Mouse (Mus musculus): ENCODE results near the gene Chmp4b. TPM values are rescaled to one million over a fixed set of nuclear protein-coding genes. Genes with fewer than 3 reads are reported as not detected.

Gene Chmp4b
- polyA plus RNA-seq, 1 experiment from 2014 or later: 22.5 TPM

DNA sequence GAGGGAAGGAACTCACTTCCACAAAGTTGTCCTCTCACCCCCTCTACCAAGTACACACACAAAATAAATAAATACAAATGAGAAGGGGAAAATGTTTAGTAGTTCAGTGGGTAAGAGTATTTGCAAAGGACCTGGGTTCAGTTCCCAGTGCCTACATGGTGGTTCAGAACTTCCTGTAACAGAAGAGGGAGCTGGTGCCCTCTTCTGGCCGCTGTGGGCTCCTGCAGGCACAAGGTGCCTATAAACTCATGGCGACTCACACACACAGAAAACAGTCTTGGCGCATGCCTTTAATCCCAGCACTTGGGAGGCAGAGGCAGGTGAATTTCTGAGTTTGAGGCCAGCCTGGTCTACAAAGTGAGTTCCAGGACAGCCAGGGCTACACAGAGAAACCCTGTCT is 13.0 kb upstream of the Chmp4b start:
- H3K4me3 ChIP-seq (ENCODE audit: low read length): no peak overlapping the region
- WGBS: 89% methylated on average over 3 of the region's 3 CpGs
- H3K36me3 ChIP-seq (ENCODE audit: control insufficient read depth, insufficient read depth): peaks cover 17% of the 10 kb centered on the region
- no peak overlapping the region for H3K9ac ChIP-seq (ENCODE audit: low read length)
- H3K4me1 ChIP-seq (ENCODE audit: control insufficient read depth, insufficient read depth, low read length): no peaks in the 10 kb centered on the region
- H3K27me3 ChIP-seq (ENCODE audit: control insufficient read depth, insufficient read depth, low read length): no peaks in the 10 kb centered on the region
- no peak overlapping the region for H3K27ac ChIP-seq (ENCODE audit: low read length)
- no peak for ATAC-seq (replicated peaks; ENCODE audit: extremely low read depth, insufficient read depth, low FRiP score)
- no peak overlapping the region for H3K4me2 ChIP-seq (ENCODE audit: low read depth, low read length)
- peaks cover 4% of the 10 kb centered on the region for H3K9me3 ChIP-seq (replicated peaks; ENCODE audit: control insufficient read depth, low read length)

DNA sequence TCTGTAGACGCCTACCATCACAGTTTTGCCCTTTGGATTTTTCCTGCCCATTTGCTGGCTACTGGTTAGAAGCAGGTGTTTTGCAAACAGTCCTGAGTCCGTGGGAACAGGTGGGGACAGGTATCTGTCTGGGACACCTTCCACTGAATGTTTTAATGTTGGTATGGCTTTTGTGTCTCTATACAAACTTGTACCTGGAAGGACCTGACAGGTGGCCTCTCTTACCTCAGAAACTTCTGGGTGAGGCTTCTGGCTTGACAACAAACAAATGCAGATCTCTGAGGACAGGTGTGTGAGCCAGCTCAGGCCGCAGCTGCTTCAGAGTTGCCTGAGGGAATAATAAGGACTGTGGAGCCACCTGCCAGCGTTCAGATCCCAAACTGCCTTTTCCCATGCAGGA is 12.4 kb upstream of the Chmp4b start:
- no peak overlapping the region for H3K9ac ChIP-seq (ENCODE audit: low read length)
- no peak overlapping the region for H3K27ac ChIP-seq (ENCODE audit: low read length)
- H3K4me3 ChIP-seq (ENCODE audit: low read length): no peak overlapping the region
- H3K27me3 ChIP-seq (ENCODE audit: control insufficient read depth, insufficient read depth, low read length): no peaks in the 10 kb centered on the region
- 85% methylated on average over 4 of the region's 4 CpGs for WGBS
- H3K36me3 ChIP-seq (ENCODE audit: control insufficient read depth, insufficient read depth): peaks cover 17% of the 10 kb centered on the region
- no peaks in the 10 kb centered on the region for H3K4me1 ChIP-seq (ENCODE audit: control insufficient read depth, insufficient read depth, low read length)
- H3K4me2 ChIP-seq (ENCODE audit: low read depth, low read length): no peak overlapping the region
- no peak for ATAC-seq (replicated peaks; ENCODE audit: extremely low read depth, insufficient read depth, low FRiP score)
- peaks cover 4% of the 10 kb centered on the region for H3K9me3 ChIP-seq (replicated peaks; ENCODE audit: control insufficient read depth, low read length)

DNA sequence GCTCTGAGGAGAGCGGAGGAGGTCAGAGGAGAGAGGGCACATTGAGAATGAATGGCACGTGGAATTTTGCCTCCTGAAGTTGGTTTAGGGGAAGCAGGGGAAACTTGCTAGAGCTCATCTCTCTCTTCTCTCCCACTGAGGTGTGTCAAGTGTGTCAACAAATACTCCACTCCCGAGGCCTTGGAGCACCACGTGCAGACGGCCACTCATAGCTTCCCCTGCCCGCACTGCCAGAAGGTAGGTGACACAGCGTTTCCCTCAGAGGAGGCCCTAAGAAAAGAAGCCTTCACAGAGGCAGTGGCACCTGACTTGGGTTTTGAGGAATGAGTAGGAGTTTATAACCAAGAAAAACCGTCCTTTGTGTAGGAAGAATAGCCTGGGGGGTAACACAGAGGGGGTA is 10.3 kb upstream of the Chmp4b start:
- WGBS: 76% methylated on average over 8 of the region's 8 CpGs
- no peaks in the 10 kb centered on the region for H3K27me3 ChIP-seq (ENCODE audit: control insufficient read depth, insufficient read depth, low read length)
- no peak overlapping the region for H3K4me2 ChIP-seq (ENCODE audit: low read depth, low read length)
- no peak overlapping the region for H3K9ac ChIP-seq (ENCODE audit: low read length)
- no peak overlapping the region for H3K4me3 ChIP-seq (ENCODE audit: low read length)
- peaks cover 17% of the 10 kb centered on the region for H3K36me3 ChIP-seq (ENCODE audit: control insufficient read depth, insufficient read depth)
- no peak for ATAC-seq (replicated peaks; ENCODE audit: extremely low read depth, insufficient read depth, low FRiP score)
- no peak overlapping the region for H3K27ac ChIP-seq (ENCODE audit: low read length)
- peaks cover 4% of the 10 kb centered on the region for H3K9me3 ChIP-seq (replicated peaks; ENCODE audit: control insufficient read depth, low read length)
- H3K4me1 ChIP-seq (ENCODE audit: control insufficient read depth, insufficient read depth, low read length): no peaks in the 10 kb centered on the region

DNA sequence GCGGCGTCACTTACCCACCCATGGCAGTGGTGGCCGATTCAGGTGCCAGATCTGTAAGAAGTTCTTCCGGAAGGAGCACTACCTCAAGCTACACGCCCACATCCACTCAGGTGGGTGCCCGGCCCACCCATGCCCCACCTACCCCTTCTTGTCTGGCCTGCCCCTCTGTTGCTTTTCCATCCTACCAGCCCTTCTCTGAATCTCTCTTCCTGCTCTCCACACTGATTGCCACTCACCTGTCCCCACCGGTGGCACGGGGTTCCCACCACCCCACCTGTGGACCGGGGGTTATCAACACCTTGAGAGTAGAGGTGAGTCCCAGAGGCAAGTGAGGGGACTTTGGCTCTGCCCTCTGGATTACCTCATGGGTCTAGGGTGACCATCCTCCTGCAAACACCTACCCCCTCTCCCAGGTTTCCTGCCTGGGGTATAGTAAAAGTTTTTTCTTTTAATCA is 9.5 kb upstream of the Chmp4b start:
- no peak overlapping the region for H3K4me3 ChIP-seq (ENCODE audit: low read length)
- H3K27ac ChIP-seq (ENCODE audit: low read length): no peak overlapping the region
- ATAC-seq (replicated peaks; ENCODE audit: extremely low read depth, insufficient read depth, low FRiP score): no peak
- peaks cover 17% of the 10 kb centered on the region for H3K36me3 ChIP-seq (ENCODE audit: control insufficient read depth, insufficient read depth)
- H3K4me1 ChIP-seq (ENCODE audit: control insufficient read depth, insufficient read depth, low read length): no peaks in the 10 kb centered on the region
- no peaks in the 10 kb centered on the region for H3K27me3 ChIP-seq (ENCODE audit: control insufficient read depth, insufficient read depth, low read length)
- no peak overlapping the region for H3K9ac ChIP-seq (ENCODE audit: low read length)
- H3K9me3 ChIP-seq (replicated peaks; ENCODE audit: control insufficient read depth, low read length): peaks cover 4% of the 10 kb centered on the region
- H3K4me2 ChIP-seq (ENCODE audit: low read depth, low read length): no peak overlapping the region
- WGBS: 91% methylated on average over 9 of the region's 9 CpGs

DNA sequence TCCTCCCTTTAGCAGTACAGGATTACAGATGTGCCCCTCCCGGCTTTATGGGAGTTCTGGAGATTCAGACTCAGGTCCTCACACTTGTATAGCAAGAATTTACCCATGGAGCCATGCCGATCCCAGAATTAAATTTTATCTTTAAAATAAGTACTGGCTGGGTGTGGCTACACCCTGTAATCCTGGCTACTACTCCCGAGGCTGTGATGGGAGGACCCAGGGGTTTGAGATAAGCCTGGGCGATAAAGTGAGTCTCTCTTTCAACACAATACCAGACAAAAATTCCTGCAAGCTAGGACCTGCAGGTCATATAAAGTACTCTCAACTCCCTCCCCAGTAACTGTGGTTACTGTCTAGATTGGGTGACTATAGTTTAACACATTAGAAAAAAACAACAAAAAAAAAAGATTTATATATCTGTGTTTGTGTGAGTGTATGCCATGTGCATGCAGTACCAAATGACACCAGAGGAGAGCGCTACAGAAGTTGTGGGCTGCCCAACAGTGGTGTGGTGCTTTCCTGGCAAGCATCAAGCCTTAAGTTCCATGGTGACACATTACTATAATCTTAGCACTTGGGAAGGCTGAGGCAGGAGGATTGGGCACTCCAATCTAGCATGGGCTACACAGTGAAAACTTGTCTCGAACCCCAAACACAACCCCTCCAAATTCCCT is 8.7 kb upstream of the Chmp4b start:
- Histone ChIP-seq H3K4me2 (ENCODE audit: low read depth, low read length) (no peak overlapping the region), H3K27ac (ENCODE audit: low read length) (no peak overlapping the region), H3K9me3 (replicated peaks; ENCODE audit: control insufficient read depth, low read length) (peaks cover 4% of the 10 kb centered on the region), H3K36me3 (ENCODE audit: control insufficient read depth, insufficient read depth) (peaks cover 14% of the 10 kb centered on the region), H3K9ac (ENCODE audit: low read length) (no peak overlapping the region), H3K4me1 (ENCODE audit: control insufficient read depth, insufficient read depth, low read length) (no peaks in the 10 kb centered on the region), H3K27me3 (ENCODE audit: control insufficient read depth, insufficient read depth, low read length) (no peaks in the 10 kb centered on the region), H3K4me3 (ENCODE audit: low read length) (no peak overlapping the region)
- WGBS: 60% methylated on average over 6 of the region's 6 CpGs
- no peak for ATAC-seq (replicated peaks; ENCODE audit: extremely low read depth, insufficient read depth, low FRiP score)

DNA sequence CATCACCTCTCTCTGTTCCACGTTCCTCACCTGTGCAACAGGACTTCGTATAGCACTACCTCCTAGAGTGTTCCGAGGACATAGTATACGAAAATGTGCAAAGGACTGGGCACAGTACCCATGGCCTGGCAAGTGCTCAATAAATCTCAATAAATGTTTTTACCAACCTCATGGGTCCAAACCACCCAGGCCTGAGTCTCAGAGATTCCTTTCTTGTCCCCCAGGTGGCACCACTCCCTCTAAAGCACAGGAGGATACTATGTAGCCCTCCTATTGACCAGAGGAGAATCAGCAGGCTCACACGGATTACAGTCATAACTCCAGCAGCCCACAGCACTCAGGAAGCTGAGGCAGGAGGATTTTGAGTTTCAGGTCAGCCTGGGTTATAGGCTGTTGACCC is 4.9 kb upstream of the Chmp4b start:
- WGBS: 77% methylated on average over 5 of the region's 5 CpGs
- H3K27ac ChIP-seq (ENCODE audit: low read length): no peak overlapping the region
- no peak overlapping the region for H3K4me3 ChIP-seq (ENCODE audit: low read length)
- no peaks in the 10 kb centered on the region for H3K27me3 ChIP-seq (ENCODE audit: control insufficient read depth, insufficient read depth, low read length)
- no peak overlapping the region for H3K4me2 ChIP-seq (ENCODE audit: low read depth, low read length)
- H3K4me1 ChIP-seq (ENCODE audit: control insufficient read depth, insufficient read depth, low read length): no peaks in the 10 kb centered on the region
- H3K36me3 ChIP-seq (ENCODE audit: control insufficient read depth, insufficient read depth): 0 out of 2 replicates have a peak, but pooled peaks cover 3% of the 10 kb centered on the region
- ATAC-seq (replicated peaks; ENCODE audit: extremely low read depth, insufficient read depth, low FRiP score): no peak
- no peak overlapping the region for H3K9ac ChIP-seq (ENCODE audit: low read length)
- H3K9me3 ChIP-seq (replicated peaks; ENCODE audit: control insufficient read depth, low read length): no peaks in the 10 kb centered on the region

DNA sequence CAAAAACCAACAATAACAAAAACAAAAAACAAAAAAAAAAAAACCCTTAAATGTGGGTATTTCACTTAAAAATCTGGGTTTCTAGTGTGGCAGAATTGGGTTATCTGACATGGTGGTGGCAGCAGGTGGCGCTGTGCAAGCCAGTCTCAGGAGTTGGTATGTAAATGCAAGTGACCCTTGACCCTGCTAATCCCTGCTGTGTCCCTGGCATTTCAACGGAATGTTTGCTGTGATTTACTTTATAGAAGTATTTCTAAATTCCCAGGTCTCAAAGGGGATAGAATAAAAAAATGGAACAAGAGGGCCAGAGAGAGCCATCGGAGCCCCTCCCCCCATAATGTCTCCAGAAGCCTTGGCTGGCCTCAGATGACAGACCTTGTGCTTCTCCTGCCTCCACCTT is 3.4 kb upstream of the Chmp4b start:
- Histone ChIP-seq H3K9ac (ENCODE audit: low read length) (no peak overlapping the region), H3K36me3 (ENCODE audit: control insufficient read depth, insufficient read depth) (0 out of 2 replicates have a peak, but pooled peaks cover 3% of the 10 kb centered on the region), H3K9me3 (replicated peaks; ENCODE audit: control insufficient read depth, low read length) (no peaks in the 10 kb centered on the region), H3K4me3 (ENCODE audit: low read length) (no peak overlapping the region), H3K4me1 (ENCODE audit: control insufficient read depth, insufficient read depth, low read length) (no peaks in the 10 kb centered on the region), H3K4me2 (ENCODE audit: low read depth, low read length) (no peak overlapping the region), H3K27me3 (ENCODE audit: control insufficient read depth, insufficient read depth, low read length) (no peaks in the 10 kb centered on the region), H3K27ac (ENCODE audit: low read length) (no peak overlapping the region)
- no peak for ATAC-seq (replicated peaks; ENCODE audit: extremely low read depth, insufficient read depth, low FRiP score)
- WGBS: 31% methylated on average over 3 of the region's 3 CpGs

DNA sequence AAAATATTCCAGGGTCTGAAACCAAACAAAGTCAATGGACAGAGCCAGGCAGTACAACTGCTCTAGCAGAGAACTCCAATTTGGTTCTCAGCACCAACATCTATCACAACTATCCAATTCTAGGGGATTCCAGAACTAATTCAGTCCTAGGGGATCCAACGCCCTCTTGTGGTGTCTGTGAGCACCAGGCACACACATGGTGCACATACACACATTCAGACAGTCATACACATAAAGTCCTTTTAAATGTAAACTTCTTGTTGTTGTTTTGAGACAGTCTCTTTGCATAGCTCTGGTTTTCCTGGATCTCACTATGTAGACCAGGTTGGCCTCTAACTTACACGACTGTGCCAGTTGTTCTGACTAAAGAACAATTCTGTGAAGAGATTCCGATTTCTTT is 1.1 kb upstream of the Chmp4b start:
- H3K4me2 ChIP-seq (ENCODE audit: low read depth, low read length): no peak overlapping the region
- WGBS: 75% methylated on average over 3 of the region's 3 CpGs
- H3K4me3 ChIP-seq (ENCODE audit: low read length): no peak overlapping the region
- H3K4me1 ChIP-seq (ENCODE audit: control insufficient read depth, insufficient read depth, low read length): no peaks in the 10 kb centered on the region
- 0 out of 2 replicates have a peak, but pooled peaks cover 3% of the 10 kb centered on the region for H3K36me3 ChIP-seq (ENCODE audit: control insufficient read depth, insufficient read depth)
- no peak for ATAC-seq (replicated peaks; ENCODE audit: extremely low read depth, insufficient read depth, low FRiP score)
- no peak overlapping the region for H3K27ac ChIP-seq (ENCODE audit: low read length)
- no peaks in the 10 kb centered on the region for H3K27me3 ChIP-seq (ENCODE audit: control insufficient read depth, insufficient read depth, low read length)
- H3K9me3 ChIP-seq (replicated peaks; ENCODE audit: control insufficient read depth, low read length): no peaks in the 10 kb centered on the region
- no peak overlapping the region for H3K9ac ChIP-seq (ENCODE audit: low read length)

DNA sequence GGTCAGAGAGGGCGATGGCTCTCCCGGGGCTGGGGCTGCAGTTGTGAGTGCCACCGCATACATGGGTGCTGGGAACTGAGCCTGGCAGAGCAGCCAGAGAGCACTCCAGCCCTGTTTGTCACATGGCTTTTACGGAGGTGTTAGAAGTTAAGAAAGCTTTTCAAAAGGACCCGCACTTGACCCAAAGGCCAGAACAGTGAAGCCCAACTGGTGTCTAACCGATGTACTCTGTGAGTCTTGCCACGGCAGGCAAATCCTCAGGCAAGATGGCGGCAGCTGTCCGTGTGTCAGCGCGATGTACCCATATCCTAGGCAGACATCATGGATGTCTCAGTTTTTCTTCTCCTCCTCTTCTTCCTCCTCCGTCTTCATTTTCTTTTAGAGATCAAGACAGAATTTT is 3.5 kb downstream of the Chmp4b start:
- H3K27ac ChIP-seq (ENCODE audit: low read length): no peak overlapping the region
- ATAC-seq (replicated peaks; ENCODE audit: extremely low read depth, insufficient read depth, low FRiP score): no peak
- no peaks in the 10 kb centered on the region for H3K9me3 ChIP-seq (replicated peaks; ENCODE audit: control insufficient read depth, low read length)
- WGBS: 90% methylated on average over 12 of the region's 12 CpGs
- no peak overlapping the region for H3K9ac ChIP-seq (ENCODE audit: low read length)
- no peaks in the 10 kb centered on the region for H3K27me3 ChIP-seq (ENCODE audit: control insufficient read depth, insufficient read depth, low read length)
- H3K36me3 ChIP-seq (ENCODE audit: control insufficient read depth, insufficient read depth): no peaks in the 10 kb centered on the region
- peaks cover 20% of the 10 kb centered on the region for H3K4me1 ChIP-seq (ENCODE audit: control insufficient read depth, insufficient read depth, low read length)
- H3K4me2 ChIP-seq (ENCODE audit: low read depth, low read length): no peak overlapping the region
- no peak overlapping the region for H3K4me3 ChIP-seq (ENCODE audit: low read length)
